Mouse (Mus musculus) cerebellum, adult 2 months (tissue): ENCODE measurements at regions not wholly inside any gene's neighbourhood (a gene's known extent, or its start where the extent isn't known, plus 50 kb on each side); places are given as distances from the start of the nearest gene placed in this dataset.

Source experiments
- DNase-seq, 2 experiments: peaks; one replicate each; pipeline ENCODE4 v3.0.0; 2021
- H3K27ac ChIP-seq: fragments of 200-500 bp; 2 replicates; pipeline ENCODE4 v1.5.1; 2012; ENCODE audit warnings: low read length, control low read depth, inconsistent platforms; ENCODE audit not compliant: insufficient read depth
- H3K27me3 ChIP-seq: fragments of 200-500 bp; 2 replicates; pipeline ENCODE4 v1.6.1; 2012; ENCODE audit warnings: inconsistent platforms, mild to moderate bottlenecking, low read length, moderate library complexity; ENCODE audit not compliant: control insufficient read depth, insufficient read depth
- H3K4me1 ChIP-seq: fragments of 200-500 bp; 2 replicates; pipeline ENCODE4 v1.6.1; 2011; ENCODE audit warnings: low read length; ENCODE audit not compliant: control insufficient read depth, insufficient read depth
- H3K4me3 ChIP-seq: fragments of 200-500 bp; replicated peaks from 2 replicates; pipeline ENCODE3; 2011; ENCODE audit warnings: mild to moderate bottlenecking, low read depth, low read length, control low read depth; ENCODE audit not compliant: insufficient read depth
- CTCF ChIP-seq: fragments of 200-500 bp; IDR thresholded peaks from 2 replicates; pipeline ENCODE4 v1.5.1; 2011; ENCODE audit warnings: low read depth, mild to moderate bottlenecking, control low read depth, low read length, moderate library complexity, borderline replicate concordance; ENCODE audit not compliant: insufficient read depth
- POLR2A ChIP-seq: fragments of 200-500 bp; IDR thresholded peaks from 2 replicates; pipeline ENCODE4 v1.6.1; 2011; ENCODE audit warnings: low read length, control low read depth, borderline replicate concordance; ENCODE audit not compliant: insufficient read depth
- WGBS: fragments of 180-500 bp; shearing (Covaris S2); methylation state at CpG from one replicate; pipeline ENCODE4 v1.1.7; 2018; 5-methylcytosine and 5-hydroxymethylcytosine counted together

DNA sequence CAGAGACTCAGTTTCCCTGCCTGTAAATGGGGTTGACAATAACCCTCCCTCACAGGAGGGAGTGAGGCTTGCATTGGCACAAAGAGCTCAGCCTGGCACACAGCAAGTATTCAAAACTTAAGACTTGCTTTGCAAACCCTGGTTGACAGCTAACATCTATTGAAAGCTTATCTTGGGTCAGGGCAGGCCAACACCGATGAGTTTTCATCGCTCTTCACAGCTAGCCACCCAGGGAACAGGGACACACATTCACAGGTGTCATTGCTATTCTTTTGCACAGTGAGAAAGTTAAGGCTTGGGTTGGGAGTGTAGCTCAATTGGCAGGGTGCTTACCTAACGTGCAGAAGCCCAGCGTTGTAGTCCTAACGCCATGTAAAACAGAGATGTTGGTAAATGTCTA, 86.5 kb upstream of the Ptpn1 start:
- WGBS = 88% methylated on average over 5 of the region's 5 CpGs
- H3K4me3 ChIP-seq = no peak overlapping the region
- no peaks in the 10 kb centered on the region for H3K4me1 ChIP-seq
- no peak for DNase-seq
- H3K27ac ChIP-seq = no peak overlapping the region
- H3K27me3 ChIP-seq = no peaks in the 10 kb centered on the region
- TF ChIP-seq CTCF = no peak
- no peak for TF ChIP-seq POLR2A

- Histone ChIP-seq H3K27ac (no peak overlapping the region), H3K4me1 (no peaks in the 10 kb centered on the region), H3K4me3 (no peak overlapping the region), H3K27me3 (no peaks in the 10 kb centered on the region)
- DNase-seq = no peak
- 28% methylated on average over 7 of the region's 7 CpGs for WGBS
- TF ChIP-seq CTCF = no peak
- TF ChIP-seq POLR2A = no peak
Measured at GRCm38 (mm10) chr2:167844556-167844955, 87.3 kb upstream of the Ptpn1 start.

- Histone ChIP-seq H3K27ac (no peak overlapping the region), H3K4me3 (no peak overlapping the region), H3K4me1 (no peaks in the 10 kb centered on the region), H3K27me3 (no peaks in the 10 kb centered on the region)
- DNase-seq = no peak
- 27% methylated on average over 5 of the region's 5 CpGs for WGBS
- TF ChIP-seq POLR2A (no peak), CTCF (no peak)
Measured at GRCm38 (mm10) chr2:167843921-167844320, 87.9 kb upstream of the Ptpn1 start.

GRCm38 (mm10) chr2:167842993-167843392, 88.9 kb upstream of the Ptpn1 start:
- Histone ChIP-seq H3K4me1 (no peaks in the 10 kb centered on the region), H3K27ac (no peak overlapping the region), H3K4me3 (no peak overlapping the region), H3K27me3 (no peaks in the 10 kb centered on the region)
- 98% methylated on average over 2 of the region's 2 CpGs for WGBS
- DNase-seq = no peak
- no peak for TF ChIP-seq POLR2A
- no peak for TF ChIP-seq CTCF

GRCm38 (mm10) chr2:167842473-167842872, 89.4 kb upstream of the Ptpn1 start:
- no peaks in the 10 kb centered on the region for H3K27me3 ChIP-seq
- H3K4me1 ChIP-seq = no peaks in the 10 kb centered on the region
- WGBS = 80% methylated on average over 1 of the region's 1 CpGs
- H3K4me3 ChIP-seq = no peak overlapping the region
- H3K27ac ChIP-seq = no peak overlapping the region
- DNase-seq = no peak
- TF ChIP-seq CTCF (no peak), POLR2A (no peak)

DNA sequence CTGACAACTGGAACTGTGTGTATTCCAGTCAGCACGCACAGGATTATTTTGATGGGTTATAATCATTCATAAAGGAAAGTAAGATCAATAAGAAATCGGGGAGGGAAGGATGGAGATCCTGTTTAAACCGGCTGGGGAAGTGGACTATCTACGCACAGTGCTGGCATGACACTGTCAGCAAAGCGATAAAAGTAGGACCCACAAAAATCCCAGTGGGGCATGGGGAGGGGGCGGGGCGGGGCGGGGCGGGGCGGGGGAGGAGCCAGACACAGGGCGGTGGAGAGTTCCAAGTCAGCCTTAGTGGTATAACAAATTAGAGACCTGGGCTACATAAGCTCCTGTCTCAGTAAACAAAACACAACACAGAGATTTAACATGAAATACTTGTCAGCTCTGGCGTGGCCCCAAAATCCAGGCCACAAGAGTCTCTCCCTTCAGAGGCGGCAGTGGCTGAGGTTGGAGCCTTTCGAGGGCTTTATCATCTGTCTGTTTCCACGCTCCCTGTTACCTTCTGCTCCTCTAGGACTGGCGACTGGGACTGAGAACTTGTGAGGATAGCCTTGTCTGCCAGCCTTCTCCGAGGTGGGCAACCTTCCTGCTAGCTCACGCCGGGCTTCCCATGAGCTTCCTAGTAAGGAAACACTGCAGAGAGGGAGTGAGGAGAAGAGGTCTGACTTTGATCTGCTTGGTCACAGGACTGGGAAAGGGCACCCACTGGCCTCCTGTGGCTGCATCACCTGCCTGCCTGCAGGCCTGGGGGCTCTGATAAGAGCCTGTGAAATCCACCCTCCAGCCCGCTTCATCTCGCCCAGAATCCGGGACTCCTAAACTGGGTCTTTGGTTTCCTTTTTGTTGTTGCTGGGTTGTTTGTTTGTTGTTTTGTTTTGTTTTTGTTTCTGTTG, 90.3 kb upstream of the Ptpn1 start:
- TF ChIP-seq POLR2A = no peak
- no peak for TF ChIP-seq CTCF
- Histone ChIP-seq H3K27ac (no peak overlapping the region), H3K4me3 (no peak overlapping the region), H3K27me3 (no peaks in the 10 kb centered on the region), H3K4me1 (no peaks in the 10 kb centered on the region)
- no peak for DNase-seq
- 45% methylated on average over 22 of the region's 22 CpGs for WGBS

GRCm38 (mm10) chr2:167840344-167840743, 91.5 kb upstream of the Ptpn1 start:
- 83% methylated on average over 9 of the region's 9 CpGs for WGBS
- H3K4me3 ChIP-seq = no peak overlapping the region
- no peak for TF ChIP-seq CTCF
- TF ChIP-seq POLR2A = no peak
- no peaks in the 10 kb centered on the region for H3K27me3 ChIP-seq
- no peak for DNase-seq
- H3K4me1 ChIP-seq = no peaks in the 10 kb centered on the region
- H3K27ac ChIP-seq = no peak overlapping the region

- TF ChIP-seq POLR2A (no peak), CTCF (no peak)
- Histone ChIP-seq H3K4me3 (no peak overlapping the region), H3K27ac (no peak overlapping the region), H3K4me1 (no peaks in the 10 kb centered on the region), H3K27me3 (no peaks in the 10 kb centered on the region)
- no peak for DNase-seq
- 66% methylated on average over 13 of the region's 13 CpGs for WGBS
Measured at GRCm38 (mm10) chr2:167839324-167839981, 92.4 kb upstream of the Ptpn1 start.
